Mouse (Mus musculus): ENCODE results near the gene Kcnj12.

Kcnj12 gene

GRCm38 (mm10) chr11:61022550-61023391 is at the start of gene Kcnj12:
Kcnj12 (plus strand) TSS chr11:61022564.
- DNase-seq (ENCODE audit: low spot score), result no peak

GRCm38 (mm10) chr11:60975097-60975496 is 47.3 kb upstream of the Kcnj12 start:
- no peak for DNase-seq (ENCODE audit: low spot score)

- no peak for DNase-seq (ENCODE audit: low spot score)
These were observed 46.1 kb upstream of the Kcnj12 start for GRCm38 (mm10) chr11:60976234-60976633.

- DNase-seq (ENCODE audit: low spot score), result peak; percentile 60
These were observed 45.6 kb upstream of the Kcnj12 start for GRCm38 (mm10) chr11:60976742-60977141.

GRCm38 (mm10) chr11:60977153-60977552 is 45.2 kb upstream of the Kcnj12 start:
- peak; percentile 28 for DNase-seq (ENCODE audit: low spot score)

GRCm38 (mm10) chr11:60978658-60979057 is 43.7 kb upstream of the Kcnj12 start:
- DNase-seq (ENCODE audit: low spot score), result no peak

- DNase-seq (ENCODE audit: low spot score), result no peak
These were observed 42.6 kb upstream of the Kcnj12 start for GRCm38 (mm10) chr11:60979788-60980187.

GRCm38 (mm10) chr11:60981693-60982486 is 40.5 kb upstream of the Kcnj12 start:
- no peak for DNase-seq (ENCODE audit: low spot score)

- no peak for DNase-seq (ENCODE audit: low spot score)
These were observed 37.3 kb upstream of the Kcnj12 start for GRCm38 (mm10) chr11:60984912-60985558.

GRCm38 (mm10) chr11:60990428-60990827 is 31.9 kb upstream of the Kcnj12 start:
- DNase-seq (ENCODE audit: low spot score), result no peak

GRCm38 (mm10) chr11:61002736-61003135 is 19.6 kb upstream of the Kcnj12 start:
- no peak for DNase-seq (ENCODE audit: low spot score)

GRCm38 (mm10) chr11:61004046-61004445 is 18.3 kb upstream of the Kcnj12 start:
- DNase-seq (ENCODE audit: low spot score), result no peak

- no peak for DNase-seq (ENCODE audit: low spot score)
These were observed 17.6 kb upstream of the Kcnj12 start for GRCm38 (mm10) chr11:61004781-61005180.

- DNase-seq (ENCODE audit: low spot score), result no peak
These were observed 17.0 kb upstream of the Kcnj12 start for GRCm38 (mm10) chr11:61005345-61005744.

GRCm38 (mm10) chr11:61011736-61012294 is 10.5 kb upstream of the Kcnj12 start:
- DNase-seq (ENCODE audit: low spot score), result no peak

GRCm38 (mm10) chr11:61016866-61017398 is 5.4 kb upstream of the Kcnj12 start:
- no peak for DNase-seq (ENCODE audit: low spot score)

- DNase-seq (ENCODE audit: low spot score), result no peak
These were observed 1.2 kb upstream of the Kcnj12 start for GRCm38 (mm10) chr11:61021129-61021528.

GRCm38 (mm10) chr11:61021676-61022549 is 451 bp upstream of the Kcnj12 start:
- DNase-seq (ENCODE audit: low spot score), result no peak

GRCm38 (mm10) chr11:61023416-61024200 is 1.2 kb downstream of the Kcnj12 start:
- no peak for DNase-seq (ENCODE audit: low spot score)

GRCm38 (mm10) chr11:61024388-61024787 is 2.0 kb downstream of the Kcnj12 start:
- DNase-seq (ENCODE audit: low spot score), result no peak
